Mouse (Mus musculus) MEL (cell line): ENCODE measurements around the gene Hnrnpa2b1.

Source experiments
- CTCF ChIP-seq, 3 experiments: IDR thresholded peaks in 2 of 3; conservative IDR thresholded peaks in 1 of 3; 2 replicates each; pipeline ENCODE4 v1.5.1; 2011 to 2012; ENCODE audit warnings: low read length in 3 of 3, low read depth in 2 of 3, mild to moderate bottlenecking in 2 of 3, improper control_type of control experiment in 1 of 3, inconsistent platforms in 1 of 3, mixed read lengths in 1 of 3, moderate library complexity in 1 of 3; ENCODE audit not compliant: control insufficient read depth in 1 of 3, insufficient read depth in 1 of 3, poor library complexity in 1 of 3, severe bottlenecking in 1 of 3
- HCFC1 ChIP-seq: IDR thresholded peaks from 2 replicates; pipeline ENCODE4 v1.6.1; 2012; ENCODE audit warnings: low read depth, mild to moderate bottlenecking, inconsistent platforms, low read length, improper control_type of control experiment, moderate library complexity
- MAFK ChIP-seq: IDR thresholded peaks from 2 replicates; pipeline ENCODE4 v1.6.1; 2011; ENCODE audit warnings: low read depth, mild to moderate bottlenecking, low read length, improper control_type of control experiment, borderline replicate concordance
- POLR2A ChIP-seq, 2 experiments: IDR thresholded peaks; 2 replicates each; pipeline ENCODE4 v1.6.1; 2011 to 2012; ENCODE audit warnings: low read length in 2 of 2, mild to moderate bottlenecking in 2 of 2, control low read depth in 1 of 2, improper control_type of control experiment in 1 of 2, low read depth in 1 of 2, moderate library complexity in 1 of 2; ENCODE audit not compliant: control insufficient read depth in 1 of 2, insufficient read depth in 1 of 2, poor library complexity in 1 of 2
- RCOR1 ChIP-seq: IDR thresholded peaks from 2 replicates; pipeline ENCODE4 v1.6.1; 2012; ENCODE audit warnings: low read depth, mild to moderate bottlenecking, inconsistent platforms, low read length, improper control_type of control experiment
- TBP ChIP-seq: IDR thresholded peaks from 2 replicates; pipeline ENCODE4 v1.8.0; 2011; ENCODE audit warnings: low read depth, low read length, improper control_type of control experiment
- USF1 ChIP-seq: IDR thresholded peaks from 2 replicates; pipeline ENCODE4 v1.6.1; 2014; ENCODE audit warnings: low read depth, mild to moderate bottlenecking, inconsistent platforms, low read length, improper control_type of control experiment, moderate library complexity

DNA sequence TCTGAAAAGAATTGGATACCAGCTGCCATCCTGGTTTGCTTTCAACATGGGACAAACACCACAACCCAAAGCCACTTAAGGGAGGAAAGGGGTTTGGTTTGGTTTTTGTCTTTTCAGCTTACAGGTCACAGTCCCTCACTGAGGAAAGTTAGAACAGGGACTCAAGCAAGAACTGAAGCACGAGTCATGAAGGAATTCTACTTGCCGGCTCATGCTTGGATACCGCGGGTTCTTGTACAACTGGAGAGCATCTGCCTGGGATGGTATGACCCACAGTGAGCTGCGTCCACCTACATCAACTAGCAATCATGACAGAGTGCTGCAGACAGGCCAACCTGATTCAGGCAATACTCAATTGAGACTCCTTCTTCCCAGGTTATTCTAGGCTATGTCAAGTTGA, 17.0 kb upstream of the Hnrnpa2b1 start:
- TF ChIP-seq POLR2A (IDR thresholded peaks at IDR 0.05; ENCODE audit: control insufficient read depth in 1 of 2, insufficient read depth in 1 of 2, low read depth in 1 of 2, low read length in 2 of 2, poor library complexity in 1 of 2), result no peak
- TF ChIP-seq RCOR1, result no peak
- no peak for TF ChIP-seq CTCF (IDR thresholded peaks at IDR 0.05 in 2 of 3, conservative IDR thresholded peaks at IDR 0.05 in 1 of 3; ENCODE audit: control insufficient read depth in 1 of 3, insufficient read depth in 1 of 3, low read depth in 2 of 3, low read length in 3 of 3, poor library complexity in 1 of 3, severe bottlenecking in 1 of 3)
- TF ChIP-seq HCFC1, result no peak
- no peak for TF ChIP-seq TBP
- TF ChIP-seq USF1, result no peak
- TF ChIP-seq MAFK, result no peak
